Mouse (Mus musculus) naive thymus-derived CD4-positive, alpha-beta T cell, adult 2 months (primary cell): Measurements from ENCODE around the gene Nrm.

Source experiments
- DNase-seq: peaks from one replicate; pipeline ENCODE4 v3.0.0-alpha.2; 2011; ENCODE audit warnings: low read depth

Gene Nrm

GRCm38 (mm10) chr17:35861198-35861857, at the start of gene Nrm:
TSS of gene Nrm (plus strand) at chr17:35861318.
- DNase-seq, result peak; percentile 88

GRCm38 (mm10) chr17:35812307-35812706, 48.8 kb upstream of the Nrm start:
- DNase-seq, result no peak

GRCm38 (mm10) chr17:35812736-35813135, 48.4 kb upstream of the Nrm start:
- DNase-seq, result no peak

- no peak for DNase-seq
Observed at GRCm38 (mm10) chr17:35813245-35813647, 47.9 kb upstream of the Nrm start.

- peak; percentile 61 for DNase-seq
Observed at GRCm38 (mm10) chr17:35813653-35814052, 47.5 kb upstream of the Nrm start.

- no peak for DNase-seq
Observed at GRCm38 (mm10) chr17:35814678-35815077, 46.4 kb upstream of the Nrm start.

GRCm38 (mm10) chr17:35815836-35816235, 45.3 kb upstream of the Nrm start:
- no peak for DNase-seq

- DNase-seq, result no peak
Observed at GRCm38 (mm10) chr17:35816686-35817085, 44.4 kb upstream of the Nrm start.

GRCm38 (mm10) chr17:35817226-35817625, 43.9 kb upstream of the Nrm start:
- DNase-seq, result no peak

GRCm38 (mm10) chr17:35820111-35820510, 41.0 kb upstream of the Nrm start:
- DNase-seq, result no peak

- peak; percentile 48 for DNase-seq
Observed at GRCm38 (mm10) chr17:35821439-35822430, 39.4 kb upstream of the Nrm start, which contains the start of gene Ier3. TSS of gene Ier3 (plus strand) at chr17:35821684.

GRCm38 (mm10) chr17:35822564-35822963, 38.6 kb upstream of the Nrm start:
- no peak for DNase-seq

- peak; percentile 85 for DNase-seq
Observed at GRCm38 (mm10) chr17:35822964-35823937, 37.9 kb upstream of the Nrm start, which contains the start of gene Flot1. TSS of gene Flot1 (plus strand) at chr17:35823230.

- no peak for DNase-seq
Observed at GRCm38 (mm10) chr17:35824402-35824801, 36.7 kb upstream of the Nrm start.

- no peak for DNase-seq
Observed at GRCm38 (mm10) chr17:35825109-35825850, 35.8 kb upstream of the Nrm start.

GRCm38 (mm10) chr17:35829737-35830136, 31.4 kb upstream of the Nrm start:
- peak; percentile 92 for DNase-seq

- DNase-seq, result no peak
Observed at GRCm38 (mm10) chr17:35832400-35833238, 28.5 kb upstream of the Nrm start.

- DNase-seq, result no peak
Observed at GRCm38 (mm10) chr17:35833239-35833751, 27.8 kb upstream of the Nrm start.

- DNase-seq, result no peak
Observed at GRCm38 (mm10) chr17:35833894-35834293, 27.2 kb upstream of the Nrm start.
